Mouse (Mus musculus): ENCODE measurements at regions not wholly inside any gene's neighbourhood (a gene's known extent, or its start where the extent isn't known, plus 50 kb on each side); places are given as distances from the start of the nearest gene placed in this dataset.
A peak's percentile ranks its signal among the peaks of the same experiment; 100 is the strongest.

DNA sequence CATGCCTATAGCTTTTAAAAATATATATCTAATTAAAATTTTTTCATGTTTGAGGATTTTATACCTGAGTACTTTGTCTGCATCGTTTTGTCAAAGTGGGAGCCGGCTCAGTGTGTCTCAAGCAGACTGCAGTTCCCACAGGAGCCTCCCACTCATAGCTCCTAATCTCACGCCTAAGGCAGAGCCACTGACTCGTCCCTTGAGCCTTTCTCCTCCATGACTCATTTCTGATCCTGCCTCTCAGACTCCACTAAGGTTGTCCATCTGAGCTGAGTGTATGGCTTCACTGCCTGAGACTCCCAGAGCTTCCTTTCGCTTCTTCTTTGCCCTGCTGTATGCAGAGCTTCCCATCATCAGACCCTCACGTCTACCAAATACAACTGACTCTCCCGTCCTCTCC, 98.8 kb downstream of the Efnb2 start:
- intact Hi-C loops (cut with DNase I), result no loop called here
- DNase-seq, result no peak

DNA sequence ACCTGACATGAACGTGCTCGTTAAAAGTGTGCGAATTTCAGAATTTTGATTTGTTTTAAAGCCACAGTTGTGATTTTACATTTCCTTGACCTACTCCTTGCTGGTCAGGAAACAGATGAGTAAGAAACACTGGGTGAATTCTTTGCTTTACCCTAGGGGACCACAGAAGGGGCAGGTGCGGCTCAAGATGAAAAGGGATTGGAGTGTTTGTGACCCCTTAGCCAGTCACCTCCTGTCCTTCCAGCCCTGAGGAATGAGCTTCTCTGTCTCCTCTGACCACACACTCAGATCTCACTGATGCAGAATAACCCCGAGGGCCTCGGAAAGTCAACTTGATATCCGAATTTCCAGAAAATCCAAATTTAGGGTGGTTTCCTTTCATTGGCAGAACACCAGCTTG, 103.0 kb downstream of the Efnb2 start:
- DNase-seq, result no peak
- intact Hi-C loops (cut with DNase I), result no loop called here

- no peak for DNase-seq
- intact Hi-C loops (cut with DNase I), result no loop called here
These were observed 104.9 kb downstream of the Efnb2 start for GRCm38 (mm10) chr8:8556152-8556551.

DNA sequence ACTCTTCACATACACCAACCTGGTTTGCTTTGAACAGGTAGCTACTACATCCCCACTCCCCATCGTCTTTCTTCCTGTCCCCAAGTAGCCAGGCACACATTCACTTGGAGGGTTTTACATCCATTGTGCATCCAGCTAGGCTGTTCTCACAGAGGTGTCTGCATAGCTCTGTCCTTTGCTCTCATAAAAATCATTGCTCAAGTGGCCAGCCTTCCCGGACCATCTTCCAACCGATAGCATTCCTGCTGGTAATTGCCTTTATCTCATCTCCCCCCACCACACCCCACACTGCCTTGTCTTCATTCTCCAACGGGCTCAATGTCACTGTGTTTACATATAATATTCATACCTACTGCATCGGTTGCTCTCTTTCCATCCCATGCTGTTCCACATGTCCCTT, 106.4 kb downstream of the Efnb2 start:
- no peak for DNase-seq
- intact Hi-C loops (cut with DNase I), result no loop called here

- intact Hi-C loops (cut with DNase I), result no loop called here
- peak; percentile 67 for DNase-seq
These were observed 108.3 kb downstream of the Efnb2 start for GRCm38 (mm10) chr8:8552779-8553178.

DNA sequence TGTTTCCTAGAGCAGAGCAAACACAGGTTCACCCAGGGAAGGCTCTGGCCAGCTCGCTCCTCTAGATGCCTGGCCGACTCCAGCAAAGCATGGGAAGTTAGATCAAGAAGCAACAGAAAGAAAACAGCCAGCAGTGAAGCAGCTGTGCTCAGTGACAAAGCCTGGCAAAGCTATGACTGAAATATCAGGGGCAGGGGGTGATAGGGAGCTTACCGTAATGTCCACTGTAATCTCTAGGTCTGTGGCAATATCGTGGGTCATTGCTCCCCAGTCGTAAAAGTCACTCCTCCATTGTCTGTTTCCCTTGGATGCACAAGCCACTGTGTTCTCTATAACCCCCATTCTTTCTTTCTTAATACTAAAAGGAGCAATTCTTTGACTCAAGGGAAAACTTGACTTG, 124.4 kb downstream of the Efnb2 start:
- intact Hi-C loops (cut with DNase I), result no loop called here

GRCm38 (mm10) chr8:8534787-8535186, 126.3 kb downstream of the Efnb2 start:
- intact Hi-C loops (cut with DNase I), result no loop called here
- no peak for DNase-seq

More for the DNA sequence above, 124.4 kb downstream of the Efnb2 start:
- no peak for DNase-seq

DNA sequence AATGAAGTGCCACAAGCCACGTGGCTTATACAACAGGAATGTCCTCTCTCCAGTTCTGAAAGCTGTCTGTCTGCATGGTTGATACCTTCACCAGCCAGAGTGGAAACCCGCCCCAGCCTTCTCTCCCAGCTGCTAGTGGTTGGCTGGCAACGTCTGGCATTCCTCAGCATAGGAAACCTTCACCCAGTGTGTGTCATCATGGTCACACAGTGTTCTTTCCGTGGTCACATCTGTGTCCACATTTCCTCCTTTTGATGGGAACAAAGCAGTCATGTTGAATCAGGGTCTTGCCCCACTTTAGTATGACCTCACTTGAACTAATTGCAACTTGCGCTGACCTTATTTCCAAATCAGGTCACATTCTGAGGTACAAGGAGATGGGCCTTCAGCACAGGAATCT, 128.1 kb downstream of the Efnb2 start:
- DNase-seq, result no peak
- intact Hi-C loops (cut with DNase I), result no loop called here

GRCm38 (mm10) chr8:8530540-8530939, 130.5 kb downstream of the Efnb2 start:
- intact Hi-C loops (cut with DNase I), result no loop called here

DNA sequence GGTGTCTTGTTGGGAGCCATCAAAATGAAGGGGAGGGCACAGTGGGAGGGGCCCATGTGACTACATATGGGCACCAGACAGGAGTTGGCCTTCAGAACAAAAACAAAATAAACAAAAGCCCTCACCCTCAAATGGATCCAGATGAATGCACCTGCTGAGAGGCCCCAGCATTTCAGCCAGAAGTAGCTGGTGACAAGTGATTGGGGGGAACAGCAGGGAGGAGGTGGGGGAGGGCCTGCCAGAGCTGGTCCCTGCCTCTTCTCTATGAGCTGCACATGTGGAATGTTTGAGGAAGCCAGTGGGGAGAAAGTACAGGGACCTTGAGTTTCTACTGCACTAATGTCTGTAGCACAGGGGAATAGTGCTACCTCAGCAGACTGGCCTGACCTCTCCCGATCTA, 139.5 kb downstream of the Efnb2 start:
- intact Hi-C loops (cut with DNase I), result no loop called here
- DNase-seq, result no peak

More at GRCm38 (mm10) chr8:8530540-8530939, 130.5 kb downstream of the Efnb2 start:
- DNase-seq, result no peak

DNA sequence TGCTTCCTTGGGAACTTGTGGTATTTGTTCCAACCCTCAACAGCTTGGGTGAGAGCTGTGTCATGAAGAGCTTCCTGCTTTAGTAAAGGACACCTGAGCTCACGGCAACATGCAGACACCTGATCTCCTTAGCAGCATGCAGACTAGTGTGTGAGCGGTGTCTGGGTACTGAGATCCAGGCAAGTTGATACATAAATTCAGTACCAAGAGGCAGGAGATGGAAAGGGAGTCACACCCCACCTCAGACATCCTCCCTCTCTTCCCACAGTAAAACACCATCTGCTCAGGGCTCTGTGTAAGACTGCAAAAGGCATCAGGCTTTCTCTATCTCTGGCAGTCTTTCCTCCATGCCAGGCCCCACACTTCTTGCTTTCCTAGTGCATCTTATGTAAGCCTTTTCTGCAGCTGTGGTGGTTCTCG, 141.3 kb downstream of the Efnb2 start:
- DNase-seq, result no peak
- intact Hi-C loops (cut with DNase I), result no loop called here

DNA sequence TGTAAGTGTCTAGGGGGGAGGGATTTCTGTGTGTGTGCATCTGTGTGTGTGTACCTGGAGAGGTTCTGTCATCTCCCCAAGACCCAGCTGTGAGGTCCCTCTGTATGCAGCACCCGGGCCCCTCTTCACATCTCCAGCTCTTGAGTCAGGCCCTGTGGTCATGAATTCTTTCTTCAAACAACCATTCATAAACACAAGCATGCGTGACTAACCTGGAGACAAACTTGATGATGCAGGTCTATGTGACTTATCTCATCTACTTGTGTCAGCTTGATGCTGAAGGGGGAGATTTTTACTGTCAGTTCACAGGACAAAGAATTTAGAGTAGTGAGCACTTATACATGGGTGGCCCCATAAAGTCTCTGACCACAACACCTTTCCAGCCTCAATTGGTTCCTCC, 143.4 kb downstream of the Efnb2 start:
- no peak for DNase-seq
- intact Hi-C loops (cut with DNase I), result no loop called here

- no peak for DNase-seq
- intact Hi-C loops (cut with DNase I), result no loop called here
These were observed 144.8 kb downstream of the Efnb2 start for GRCm38 (mm10) chr8:8516272-8516671.

DNA sequence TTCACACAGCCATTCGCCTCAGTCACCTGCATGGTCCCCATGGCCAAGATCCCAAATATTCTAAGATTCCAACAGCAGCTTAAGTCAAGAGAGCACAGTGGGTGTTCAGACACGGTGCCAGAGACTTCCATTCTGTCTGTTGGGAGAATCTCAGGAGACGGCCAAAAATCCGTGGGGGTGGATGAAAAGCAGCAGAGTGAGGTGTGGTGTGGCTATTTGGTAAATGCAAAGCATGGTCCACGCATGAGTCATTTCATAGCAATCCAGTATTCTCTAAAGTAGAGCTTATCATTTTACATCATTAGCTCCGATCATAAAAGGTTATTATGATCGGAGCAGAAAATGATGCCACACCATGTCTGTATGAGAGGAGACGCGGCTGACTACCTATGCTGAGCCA, 161.1 kb downstream of the Efnb2 start:
- intact Hi-C loops (cut with DNase I), result no loop called here
- no peak for DNase-seq

DNA sequence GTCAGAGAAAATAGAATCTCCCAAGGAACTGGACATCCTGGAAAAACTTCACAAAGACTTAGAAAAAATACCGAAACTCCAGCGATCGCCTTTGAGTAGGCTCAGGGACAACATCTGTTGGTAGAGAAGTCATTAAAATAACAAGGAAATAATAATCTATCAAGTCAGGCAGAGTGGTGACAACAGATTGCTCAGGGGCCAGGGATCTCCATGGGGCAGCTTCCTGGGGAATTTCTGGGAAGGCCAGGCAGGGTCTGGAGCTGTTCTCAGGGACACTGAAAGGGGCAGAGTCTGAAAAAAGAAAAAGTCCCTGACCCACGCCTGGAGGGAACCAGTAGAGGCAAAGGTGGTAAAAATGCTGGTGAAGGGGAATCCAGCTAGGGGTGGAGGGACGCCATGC, 162.3 kb downstream of the Efnb2 start:
- no peak for DNase-seq
- intact Hi-C loops (cut with DNase I), result no loop called here

- no peak for DNase-seq
- intact Hi-C loops (cut with DNase I), result no loop called here
These were observed 165.6 kb downstream of the Efnb2 start for GRCm38 (mm10) chr8:8495472-8495871.

GRCm38 (mm10) chr8:8494281-8494680, 166.8 kb downstream of the Efnb2 start:
- DNase-seq, result no peak
- intact Hi-C loops (cut with DNase I), result no loop called here

GRCm38 (mm10) chr8:8491908-8492307, 169.1 kb downstream of the Efnb2 start:
- no peak for DNase-seq
- intact Hi-C loops (cut with DNase I), result no loop called here

GRCm38 (mm10) chr8:8489784-8490183, 171.3 kb downstream of the Efnb2 start:
- DNase-seq, result no peak
- intact Hi-C loops (cut with DNase I), result no loop called here

- intact Hi-C loops (cut with DNase I), result no loop called here
- DNase-seq, result peak; percentile 82
These were observed 172.1 kb downstream of the Efnb2 start for GRCm38 (mm10) chr8:8488695-8489571.

DNA sequence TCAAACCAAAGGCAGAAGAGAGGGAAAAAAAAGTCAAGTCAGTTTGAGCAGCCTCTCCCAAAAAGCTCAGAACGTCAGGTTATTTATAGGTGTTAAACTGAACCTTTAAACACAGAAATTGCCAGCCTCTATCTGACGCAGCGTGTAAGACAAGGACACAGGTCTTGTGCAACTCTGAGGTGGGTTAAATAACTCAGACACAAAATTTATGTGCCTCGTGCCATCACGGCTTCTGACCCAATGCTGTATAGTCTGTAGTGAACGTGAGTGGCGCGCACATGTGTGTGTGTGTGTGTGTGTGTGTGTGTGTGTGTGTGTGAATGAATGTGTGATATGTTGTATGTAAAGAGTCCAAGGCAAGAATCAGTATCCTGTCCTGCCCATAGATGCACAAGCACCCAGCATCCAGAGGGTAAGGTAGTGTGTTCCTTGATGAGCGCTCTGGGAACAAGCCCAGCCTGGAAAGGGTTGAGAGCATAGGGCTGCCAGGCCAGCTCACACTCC, 172.8 kb downstream of the Efnb2 start:
- intact Hi-C loops (cut with DNase I), result no loop called here
- DNase-seq, result no peak

DNA sequence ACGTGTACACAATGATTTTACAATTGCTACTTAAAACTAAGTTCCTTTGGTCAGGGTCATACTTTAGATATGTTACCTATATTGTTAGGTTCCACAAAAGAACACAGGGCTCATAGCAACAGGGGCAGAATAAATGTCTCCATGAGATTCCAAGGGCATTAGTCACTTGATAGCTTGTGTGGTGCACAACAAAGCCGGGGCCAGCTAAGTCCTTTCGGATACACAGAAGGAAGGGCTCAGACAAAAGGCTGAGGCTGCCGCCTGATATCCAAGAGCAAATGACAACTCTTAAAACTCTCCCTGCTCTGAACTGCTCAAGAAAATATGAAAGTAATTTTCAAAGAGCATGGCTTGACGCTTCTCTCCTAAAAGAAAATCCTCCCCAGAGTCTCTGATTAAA, 173.3 kb downstream of the Efnb2 start:
- no peak for DNase-seq
- intact Hi-C loops (cut with DNase I), result no loop called here

DNA sequence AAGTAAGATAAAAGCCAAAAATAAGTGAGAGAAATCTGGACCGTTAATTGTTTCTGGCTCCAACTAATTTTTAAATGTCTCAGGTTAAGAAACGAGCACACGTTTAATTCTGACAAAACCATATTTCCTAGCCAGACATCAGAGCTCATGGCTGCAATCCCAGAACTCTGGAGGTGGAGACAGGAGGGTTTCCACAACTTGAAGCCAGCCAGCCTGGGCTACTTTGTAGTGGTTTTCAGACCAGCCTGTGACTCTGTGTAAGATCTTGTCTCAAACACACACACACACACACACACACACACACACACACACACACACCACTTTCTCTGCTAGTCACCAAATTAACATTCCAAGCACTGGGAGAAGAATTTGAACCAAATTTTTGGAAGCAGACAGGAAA, 174.2 kb downstream of the Efnb2 start:
- intact Hi-C loops (cut with DNase I), result no loop called here
- no peak for DNase-seq
